8 mouse cellular contexts compared by ENCODE assay signal in genomic region chr14:61555931-61556288, GRCm38 (mm10). TPM values are rescaled to one million over a fixed set of nuclear protein-coding genes. Genes with fewer than 3 reads are reported as not detected.
DNase-seq lines count a peak whose midpoint lies in the region; ATAC-seq lines count a peak whose summit lies in the region.

No protein-coding gene starts in this region.

- H3K27me3 ChIP-seq in lung, embryonic 15.5 days, result 0 out of 2 replicates have a peak, but pooled peaks cover 3% of the 10 kb centered on the region
- H3K27me3 ChIP-seq in embryonic facial prominence, embryonic 12.5 days, result no peaks in the 10 kb centered on the region
- H3K27me3 ChIP-seq in intestine, embryonic 14.5 days (replicated peaks; ENCODE audit: control insufficient read depth, insufficient read depth, low read length), result no peaks in the 10 kb centered on the region
- no peaks in the 10 kb centered on the region for H3K27me3 ChIP-seq in neural tube, embryonic 13.5 days

- peak overlapping the region; percentile 97 for H3K4me2 ChIP-seq in lung, embryonic 15.5 days
- peak overlapping the region; percentile 93 for H3K4me2 ChIP-seq in embryonic facial prominence, embryonic 12.5 days (replicated peaks)
- peak overlapping the region; percentile 79 for H3K4me2 ChIP-seq in intestine, embryonic 14.5 days (ENCODE audit: low read length)
- H3K4me2 ChIP-seq in neural tube, embryonic 13.5 days, result peak overlapping the region; percentile 68

- no peaks in the 10 kb centered on the region for H3K36me3 ChIP-seq in lung, embryonic 15.5 days
- no peaks in the 10 kb centered on the region for H3K36me3 ChIP-seq in embryonic facial prominence, embryonic 12.5 days
- no peaks in the 10 kb centered on the region for H3K36me3 ChIP-seq in intestine, embryonic 14.5 days (ENCODE audit: control insufficient read depth, insufficient read depth, low read length)
- H3K36me3 ChIP-seq in neural tube, embryonic 13.5 days, result no peaks in the 10 kb centered on the region

- DNase-seq in lung, adult 18-20 months, result no peak
- no peak for DNase-seq in intestine, embryonic 14.5 days (ENCODE audit: low spot score)
- DNase-seq in embryo, embryonic 9.5 days (ENCODE audit: extremely low spot score), result no peak
- DNase-seq in T-cell, adult 2 months (ENCODE audit: low spot score), result no peak
- DNase-seq in kidney, adult 18-20 months, result no peak

- H3K4me3 ChIP-seq in lung, embryonic 15.5 days, result peak overlapping the region; percentile 71
- peak overlapping the region; percentile 73 for H3K4me3 ChIP-seq in embryonic facial prominence, embryonic 12.5 days
- peak overlapping the region; percentile 76 for H3K4me3 ChIP-seq in intestine, embryonic 14.5 days (ENCODE audit: low read depth, low read length)
- H3K4me3 ChIP-seq in neural tube, embryonic 13.5 days, result peak overlapping the region; percentile 71

- peaks cover 9% of the 10 kb centered on the region; the same call in 1 of the 2 replicates for H3K4me1 ChIP-seq in lung, embryonic 15.5 days
- H3K4me1 ChIP-seq in embryonic facial prominence, embryonic 12.5 days, result no peaks in the 10 kb centered on the region
- H3K4me1 ChIP-seq in intestine, embryonic 14.5 days (replicated peaks; ENCODE audit: control insufficient read depth, insufficient read depth, low read length), result no peaks in the 10 kb centered on the region; the same call in 1 of the 2 replicates
- H3K4me1 ChIP-seq in neural tube, embryonic 13.5 days (replicated peaks), result peaks cover 4% of the 10 kb centered on the region

- peak overlapping the region; percentile 88 for H3K27ac ChIP-seq in lung, embryonic 15.5 days
- 0 out of 2 replicates have a peak overlapping the region, but pooled peaks have one; percentile 78 for H3K27ac ChIP-seq in embryonic facial prominence, embryonic 12.5 days
- H3K27ac ChIP-seq in intestine, embryonic 14.5 days (ENCODE audit: low read depth), result peak overlapping the region; percentile 84; the same call in 1 of the 2 replicates
- H3K27ac ChIP-seq in neural tube, embryonic 13.5 days (replicated peaks), result peak overlapping the region; percentile 91

- no peaks in the 10 kb centered on the region for H3K9me3 ChIP-seq in lung, embryonic 15.5 days
- H3K9me3 ChIP-seq in embryonic facial prominence, embryonic 12.5 days, result no peaks in the 10 kb centered on the region
- H3K9me3 ChIP-seq in intestine, embryonic 14.5 days (ENCODE audit: control insufficient read depth, low read length), result no peaks in the 10 kb centered on the region
- no peaks in the 10 kb centered on the region for H3K9me3 ChIP-seq in neural tube, embryonic 13.5 days

- H3K9ac ChIP-seq in lung, embryonic 15.5 days, result peak overlapping the region; percentile 63
- H3K9ac ChIP-seq in embryonic facial prominence, embryonic 12.5 days, result peak overlapping the region; percentile 72
- peak overlapping the region; percentile 46 for H3K9ac ChIP-seq in intestine, embryonic 14.5 days (ENCODE audit: low read length)
- H3K9ac ChIP-seq in neural tube, embryonic 13.5 days, result peak overlapping the region; percentile 83

- ATAC-seq in lung, embryonic 15.5 days (ENCODE audit: borderline replicate concordance, extremely low read depth, low FRiP score, low TSS enrichment), result no peak
- ATAC-seq in embryonic facial prominence, embryonic 12.5 days (ENCODE audit: insufficient number of reproducible peaks, insufficient read depth, low FRiP score, low TSS enrichment), result peak; percentile 35; the same call in 1 of the 2 replicates
- no peak for ATAC-seq in intestine, embryonic 14.5 days (replicated peaks; ENCODE audit: low FRiP score, low TSS enrichment, low read depth)
- ATAC-seq in neural tube, embryonic 13.5 days (ENCODE audit: low read depth), result no peak

- 3% methylated on average over 6 of the region's 6 CpGs for WGBS in lung, embryonic 15.5 days
- WGBS in embryonic facial prominence, embryonic 12.5 days, result 6% methylated on average over 6 of the region's 6 CpGs
- WGBS in intestine, embryonic 14.5 days, result 7% methylated on average over 6 of the region's 6 CpGs
- WGBS in neural tube, embryonic 13.5 days, result 5% methylated on average over 6 of the region's 6 CpGs

RNA-seq across cellular contexts. Expression of gene Spryd7, which starts 0.8 kb away (rescaled TPM):
- 19.7 and 22.6 TPM in 2 replicates for polyA plus RNA-seq in lung, embryonic 15.5 days (2015; fragmentation: Nextera tagmentation; extraction: Ambion mirVana)
- 17.3 and 18.0 TPM in 2 replicates for polyA plus RNA-seq in embryonic facial prominence, embryonic 12.5 days (2016; fragmentation: Nextera tagmentation; extraction: Ambion mirVana)
- 19.6 and 20.9 TPM in 2 replicates for polyA plus RNA-seq in intestine, embryonic 14.5 days (2014; fragmentation: Nextera tagmentation; extraction: Ambion mirVana)
- polyA plus RNA-seq in neural tube, embryonic 13.5 days (2015; fragmentation: Nextera tagmentation; extraction: Ambion mirVana), result 43.2 and 47.0 TPM in 2 replicates

RNA-seq across cellular contexts. Expression of gene Trim13, which starts 42.1 kb away (rescaled TPM):
- polyA plus RNA-seq in lung, embryonic 15.5 days (2015; fragmentation: Nextera tagmentation; extraction: Ambion mirVana), result 15.7 and 17.1 TPM in 2 replicates
- 26.9 TPM in 2 replicates for polyA plus RNA-seq in embryonic facial prominence, embryonic 12.5 days (2016; fragmentation: Nextera tagmentation; extraction: Ambion mirVana)
- polyA plus RNA-seq in intestine, embryonic 14.5 days (2014; fragmentation: Nextera tagmentation; extraction: Ambion mirVana), result 13.2 and 14.0 TPM in 2 replicates
- 58.9 and 59.0 TPM in 2 replicates for polyA plus RNA-seq in neural tube, embryonic 13.5 days (2015; fragmentation: Nextera tagmentation; extraction: Ambion mirVana)

RNA-seq across cellular contexts. Expression of gene Kcnrg, which starts 51.3 kb away (rescaled TPM):
- polyA plus RNA-seq in lung, embryonic 15.5 days (2015; fragmentation: Nextera tagmentation; extraction: Ambion mirVana), result 1.0 and 1.4 TPM in 2 replicates
- polyA plus RNA-seq in embryonic facial prominence, embryonic 12.5 days (2016; fragmentation: Nextera tagmentation; extraction: Ambion mirVana), result 0.74 and 1.0 TPM in 2 replicates
- 0.32 and 0.73 TPM in 2 replicates for polyA plus RNA-seq in intestine, embryonic 14.5 days (2014; fragmentation: Nextera tagmentation; extraction: Ambion mirVana)
- 3.2 and 3.3 TPM in 2 replicates for polyA plus RNA-seq in neural tube, embryonic 13.5 days (2015; fragmentation: Nextera tagmentation; extraction: Ambion mirVana)
